Mouse (Mus musculus) heart, adult 11 months (tissue): ENCODE results near the gene Utp4.
"Not testable (repeated sequence)": the region's sequence is repeated elsewhere in the genome, so short reads cannot be mapped to it uniquely, and the experiment has no call there.

ENCODE experiments used
- DNase-seq: peaks from one replicate; pipeline ENCODE4 v3.0.0; 2022

Utp4 gene

GRCm38 (mm10) chr8:106893481-106894156, at the start of gene Utp4:
Utp4 (plus strand) TSS chr8:106893636.
- peak; percentile 99 for DNase-seq

GRCm38 (mm10) chr8:106850034-106850433, 43.4 kb upstream of the Utp4 start:
- DNase-seq: peak; percentile 92

- peak; percentile 94 for DNase-seq
These were observed 38.7 kb upstream of the Utp4 start for GRCm38 (mm10) chr8:106854534-106855241.

- DNase-seq: no peak
These were observed 38.2 kb upstream of the Utp4 start for GRCm38 (mm10) chr8:106855242-106855562.

- DNase-seq: no peak
These were observed 30.6 kb upstream of the Utp4 start for GRCm38 (mm10) chr8:106862845-106863244.

GRCm38 (mm10) chr8:106865354-106865753, 28.1 kb upstream of the Utp4 start:
- no peak for DNase-seq

GRCm38 (mm10) chr8:106870051-106870450, 23.4 kb upstream of the Utp4 start, which contains the start of gene Has3:
Has3 (plus strand) TSS chr8:106870242.
- no peak for DNase-seq

- DNase-seq: peak; percentile 97
These were observed 22.7 kb upstream of the Utp4 start for GRCm38 (mm10) chr8:106870537-106871327.

- DNase-seq: peak; percentile 91
These were observed 22.0 kb upstream of the Utp4 start for GRCm38 (mm10) chr8:106871328-106871926.

GRCm38 (mm10) chr8:106871931-106872371, 21.5 kb upstream of the Utp4 start:
- peak; percentile 98 for DNase-seq

GRCm38 (mm10) chr8:106872454-106873034, 20.9 kb upstream of the Utp4 start:
- DNase-seq: no peak

- DNase-seq: no peak
These were observed 13.2 kb upstream of the Utp4 start for GRCm38 (mm10) chr8:106880121-106880707.

- peak; percentile 90 for DNase-seq
These were observed 9.3 kb upstream of the Utp4 start for GRCm38 (mm10) chr8:106884094-106884493.

- DNase-seq: not testable (repeated sequence)
These were observed 8.5 kb upstream of the Utp4 start for GRCm38 (mm10) chr8:106884826-106885400.

- DNase-seq: peak; percentile 91
These were observed 5.9 kb upstream of the Utp4 start for GRCm38 (mm10) chr8:106887336-106888189.

- no peak for DNase-seq
These were observed 4.6 kb upstream of the Utp4 start for GRCm38 (mm10) chr8:106888803-106889202.

- DNase-seq: peak; percentile 95
These were observed 1.1 kb upstream of the Utp4 start for GRCm38 (mm10) chr8:106892210-106892805.

GRCm38 (mm10) chr8:106892806-106893451, 507 bp upstream of the Utp4 start:
- no peak for DNase-seq

GRCm38 (mm10) chr8:106899473-106899872, 6.0 kb downstream of the Utp4 start:
- no peak for DNase-seq
